Mouse (Mus musculus) CD8-positive naive resting alpha-beta T cell, adult 2 months (primary cell): ENCODE results near the gene Slc47a2.
A peak's percentile ranks its signal among the peaks of the same experiment; 100 is the strongest.
"Not testable (repeated sequence)": the region's sequence is repeated elsewhere in the genome, so short reads cannot be mapped to it uniquely, and the experiment has no call there.

ENCODE experiments used
- DNase-seq, 2 experiments: peaks; one replicate each; pipeline ENCODE4 v3.0.0; 2022; ENCODE audit warnings: low read depth in 2 of 2, low spot score in 2 of 2

Slc47a2 gene

GRCm38 (mm10) chr11:61346133-61346532, 3.5 kb upstream of the Slc47a2 start:
- DNase-seq: no peak

- no peak for DNase-seq
Observed at GRCm38 (mm10) chr11:61341971-61342370, 689 bp downstream of the Slc47a2 start.

- no peak for DNase-seq
Observed at GRCm38 (mm10) chr11:61341233-61341632, 1.4 kb downstream of the Slc47a2 start.

GRCm38 (mm10) chr11:61340374-61340773, 2.3 kb downstream of the Slc47a2 start:
- DNase-seq: no peak

- no peak for DNase-seq
Observed at GRCm38 (mm10) chr11:61337586-61337985, 5.1 kb downstream of the Slc47a2 start.

- DNase-seq: no peak
Observed at GRCm38 (mm10) chr11:61320904-61321687, 21.6 kb downstream of the Slc47a2 start.

- DNase-seq: no peak
Observed at GRCm38 (mm10) chr11:61319923-61320567, 22.6 kb downstream of the Slc47a2 start.

- DNase-seq: no peak
Observed at GRCm38 (mm10) chr11:61319233-61319922, 23.3 kb downstream of the Slc47a2 start.

GRCm38 (mm10) chr11:61316864-61317263, 25.8 kb downstream of the Slc47a2 start:
- no peak for DNase-seq

- no peak for DNase-seq
Observed at GRCm38 (mm10) chr11:61310321-61310720, 32.3 kb downstream of the Slc47a2 start.

GRCm38 (mm10) chr11:61309831-61310230, 32.8 kb downstream of the Slc47a2 start:
- DNase-seq: peak in 1 of 2 experiments; percentile 14

- DNase-seq: no peak
Observed at GRCm38 (mm10) chr11:61307795-61308194, 34.9 kb downstream of the Slc47a2 start.

GRCm38 (mm10) chr11:61305377-61305776, 37.3 kb downstream of the Slc47a2 start:
- DNase-seq: peak; percentile 62 to 75

- not testable (repeated sequence) for DNase-seq
Observed at GRCm38 (mm10) chr11:61304535-61304934, 38.1 kb downstream of the Slc47a2 start.

- DNase-seq: no peak
Observed at GRCm38 (mm10) chr11:61300716-61301392, 41.8 kb downstream of the Slc47a2 start.

GRCm38 (mm10) chr11:61300205-61300604, 42.5 kb downstream of the Slc47a2 start:
- DNase-seq: no peak

GRCm38 (mm10) chr11:61297901-61298300, 44.8 kb downstream of the Slc47a2 start:
- DNase-seq: no peak

GRCm38 (mm10) chr11:61297326-61297725, 45.3 kb downstream of the Slc47a2 start:
- DNase-seq: no peak

GRCm38 (mm10) chr11:61296556-61296955, 46.1 kb downstream of the Slc47a2 start:
- no peak for DNase-seq

GRCm38 (mm10) chr11:61295556-61295955, 47.1 kb downstream of the Slc47a2 start:
- no peak for DNase-seq

- no peak for DNase-seq
Observed at GRCm38 (mm10) chr11:61294431-61294830, 48.2 kb downstream of the Slc47a2 start.
